Mouse (Mus musculus) kidney, postnatal 0 days (tissue): ENCODE data around the gene Zfp260. TPM values are rescaled to one million over a fixed set of nuclear protein-coding genes. Genes with fewer than 3 reads are reported as not detected.

Source experiments
- ATAC-seq: fragments of 200-750 bp; cut with Nextera tagmentation; replicated peaks from 2 replicates; pipeline ENCODE4 v1.8.0; 2017; ENCODE audit warnings: low read depth, moderate number of reproducible peaks, moderate TSS enrichment, moderate library complexity; ENCODE audit not compliant: low FRiP score
- DNase-seq: peaks from one replicate; pipeline ENCODE4 v3.0.0-alpha.2; 2016; ENCODE audit warnings: low spot score
- H3K27ac ChIP-seq: fragments of 300-500 bp; sonication (generic); 2 replicates; pipeline ENCODE4 v1.5.1; 2014; ENCODE audit warnings: mild to moderate bottlenecking
- H3K27me3 ChIP-seq: fragments of 300-500 bp; sonication (generic); 2 replicates; pipeline ENCODE4 v1.6.1; 2014; ENCODE audit warnings: low read length, mixed read lengths; ENCODE audit not compliant: insufficient read depth
- H3K36me3 ChIP-seq: fragments of 300-500 bp; sonication (generic); 2 replicates; pipeline ENCODE4 v1.6.1; 2014; ENCODE audit warnings: low read length, mixed read lengths; ENCODE audit not compliant: insufficient read depth
- H3K4me1 ChIP-seq: fragments of 300-500 bp; sonication (generic); replicated peaks from 2 replicates; pipeline ENCODE4 v1.6.1; 2014; ENCODE audit warnings: antibody characterized with exemption, low read length, mixed read lengths; ENCODE audit not compliant: insufficient read depth
- H3K4me2 ChIP-seq: fragments of 300-500 bp; sonication (generic); 2 replicates; pipeline ENCODE4 v1.6.1; 2014; ENCODE audit warnings: mild to moderate bottlenecking, low read length, moderate library complexity, mixed read lengths
- H3K4me3 ChIP-seq: fragments of 300-500 bp; sonication (generic); replicated peaks from 2 replicates; pipeline ENCODE4 v1.5.1; 2014; ENCODE audit warnings: low read depth, low read length
- H3K9ac ChIP-seq: fragments of 300-500 bp; sonication (generic); 2 replicates; pipeline ENCODE4 v1.6.1; 2014; ENCODE audit warnings: low read depth, low read length
- H3K9me3 ChIP-seq: fragments of 300-500 bp; sonication (generic); replicated peaks from 2 replicates; pipeline ENCODE4 v1.6.1; 2016; ENCODE audit warnings: low read length, inconsistent platforms, mixed read lengths
- CTCF ChIP-seq: IDR thresholded peaks from 2 replicates; pipeline ENCODE4 v1.5.1; 2016; ENCODE audit warnings: antibody characterized with exemption, low read depth, mild to moderate bottlenecking, moderate library complexity
- WGBS: fragments of 180-500 bp; shearing (Covaris S2); extraction: QIAGEN DNeasy Blood & Tissue Kit; methylation state at CpG from one replicate; pipeline ENCODE4 v1.1.7; 2014; 5-methylcytosine and 5-hydroxymethylcytosine counted together
- polyA plus RNA-seq: library from polyadenylated mRNA; unstranded; fragments of >200 nt; fragmentation: Nextera tagmentation; extraction: Ambion mirVana; gene quantifications from 2 replicates; pipeline ENCODE4 v1.2.1, GENCODE M21; 2015

The Zfp260 gene
- polyA plus RNA-seq, 1 experiment from 2014 or later, result 79.8 TPM

DNA sequence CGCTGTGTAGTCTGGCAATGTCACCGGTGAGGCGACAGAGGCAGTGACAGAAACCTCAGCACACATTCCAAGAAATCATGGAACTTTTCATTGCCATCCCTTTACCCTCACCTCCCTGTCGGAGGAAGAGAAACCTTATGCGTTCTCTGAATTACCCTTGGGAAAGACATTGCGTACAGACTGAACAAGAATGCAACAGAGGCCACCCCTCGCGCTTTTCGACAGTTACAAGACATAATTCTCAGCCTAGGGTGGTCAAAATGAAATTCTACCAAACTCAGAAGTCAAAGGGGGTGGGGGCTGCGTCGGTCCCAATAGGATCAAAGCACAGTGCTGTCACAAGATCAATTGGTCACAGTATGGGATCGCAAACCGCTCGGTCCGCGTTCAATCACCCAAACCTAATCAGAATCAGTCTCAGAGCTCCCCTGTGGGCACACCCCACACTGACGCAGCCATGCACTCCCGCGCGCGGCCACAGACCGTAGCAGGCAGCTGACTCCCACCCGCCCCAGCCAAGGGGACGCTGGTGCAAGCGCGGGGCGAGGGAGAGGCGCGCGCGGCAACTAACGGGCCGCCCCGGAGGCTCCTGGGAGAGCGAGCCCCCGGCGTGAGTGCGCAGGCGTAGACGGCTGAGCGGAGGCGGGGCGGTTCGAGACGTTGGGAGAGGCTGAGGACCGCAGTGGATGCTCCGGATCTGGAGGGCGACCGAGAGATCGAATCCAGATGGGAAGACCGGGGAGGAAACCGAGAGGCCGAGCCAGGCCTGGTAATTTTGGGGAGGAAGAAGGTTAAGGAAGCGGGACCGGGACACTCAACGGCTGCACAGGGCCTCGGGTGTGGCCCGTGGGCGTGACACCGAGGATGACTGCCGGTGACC lies 27.0 kb downstream of the Zfp260 start, which contains the start of gene Zfp382:
Zfp382 (plus strand) TSS at position 635 of the 880 bp plus-strand sequence.
- Histone ChIP-seq H3K36me3 (0 out of 2 replicates have a peak, but pooled peaks cover 4% of the 10 kb centered on the region), H3K4me1 (no peaks in the 10 kb centered on the region), H3K9ac (peak within 1 kb of the TSS; percentile 53), H3K27me3 (no peaks in the 10 kb centered on the region), H3K9me3 (no peaks in the 10 kb centered on the region), H3K4me2 (peak within 1 kb of the TSS; percentile 84), H3K4me3 (peak within 1 kb of the TSS; percentile 64), H3K27ac (peak within 1 kb of the TSS; percentile 21)
- DNase-seq (peak; percentile 95), ATAC-seq (peak; percentile 93)
- TF ChIP-seq CTCF, result no peak
- WGBS, result under 1% methylated on average over 61 of the region's 61 CpGs

DNA sequence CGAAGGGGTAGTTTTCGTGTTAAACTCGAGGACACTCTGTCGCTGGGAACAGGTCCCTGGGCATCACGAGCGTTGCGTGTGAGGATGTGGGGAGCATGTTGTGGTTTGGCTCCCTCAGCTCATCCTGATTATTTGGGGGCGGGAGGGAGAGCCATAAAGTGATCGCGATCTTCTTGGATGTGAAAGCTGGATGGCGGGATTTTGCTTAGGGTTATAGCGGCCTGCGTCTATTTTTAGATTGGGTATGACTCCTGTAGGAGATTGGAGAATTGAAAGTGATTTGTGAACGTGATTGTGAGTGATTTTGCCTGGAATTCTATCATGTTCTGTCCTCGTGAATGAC lies 27.6 kb downstream of the Zfp260 start:
- ATAC-seq, result no peak
- no peaks in the 10 kb centered on the region for H3K27me3 ChIP-seq
- no peaks in the 10 kb centered on the region for H3K4me1 ChIP-seq
- DNase-seq, result peak; percentile 43
- 0 out of 2 replicates have a peak, but pooled peaks cover 4% of the 10 kb centered on the region for H3K36me3 ChIP-seq
- no peaks in the 10 kb centered on the region for H3K9me3 ChIP-seq
- H3K4me3 ChIP-seq, result peak overlapping the region; percentile 64
- H3K9ac ChIP-seq, result peak overlapping the region; percentile 53
- H3K27ac ChIP-seq, result peak overlapping the region; percentile 21; the same call in 1 of the 2 replicates
- peak overlapping the region; percentile 84 for H3K4me2 ChIP-seq
- no peak for TF ChIP-seq CTCF
- WGBS, result 3% methylated on average over 15 of the region's 15 CpGs

DNA sequence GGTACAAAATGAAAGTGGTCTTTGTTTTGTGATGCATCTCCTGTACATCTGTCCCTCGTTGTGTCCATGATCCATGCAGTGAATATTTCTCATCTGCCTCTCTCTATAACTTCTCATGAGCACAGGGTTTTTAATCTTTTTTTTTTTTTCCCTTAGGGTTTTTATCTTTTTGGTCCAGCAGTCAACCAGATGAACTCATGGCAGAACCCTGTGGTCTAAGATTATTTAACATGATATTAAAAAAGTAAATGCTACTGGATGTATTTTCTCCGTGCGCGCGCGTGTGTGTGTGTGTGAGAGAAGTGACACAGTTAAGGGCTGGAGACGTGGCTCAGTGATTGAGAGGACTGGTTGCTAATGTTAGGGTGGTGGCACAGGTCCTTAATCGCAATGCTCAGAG lies 35.3 kb downstream of the Zfp260 start:
- H3K9me3 ChIP-seq, result no peaks in the 10 kb centered on the region
- H3K27me3 ChIP-seq, result no peaks in the 10 kb centered on the region
- ATAC-seq (no peak), DNase-seq (no peak)
- no peak for TF ChIP-seq CTCF
- H3K4me1 ChIP-seq, result no peaks in the 10 kb centered on the region
- H3K4me2 ChIP-seq, result no peak overlapping the region
- no peak overlapping the region for H3K27ac ChIP-seq
- peaks cover 28% of the 10 kb centered on the region for H3K36me3 ChIP-seq
- no peak overlapping the region for H3K9ac ChIP-seq
- H3K4me3 ChIP-seq, result no peak overlapping the region
- WGBS, result 93% methylated on average over 8 of the region's 8 CpGs

GRCm38 (mm10) chr7:30132396-30132795 lies 37.8 kb downstream of the Zfp260 start:
- ATAC-seq, result no peak
- H3K36me3 ChIP-seq, result peaks cover 24% of the 10 kb centered on the region
- no peaks in the 10 kb centered on the region for H3K9me3 ChIP-seq
- H3K4me3 ChIP-seq, result no peak overlapping the region
- TF ChIP-seq CTCF, result no peak
- no peaks in the 10 kb centered on the region for H3K27me3 ChIP-seq
- H3K4me1 ChIP-seq, result no peaks in the 10 kb centered on the region
- 92% methylated on average over 4 of the region's 4 CpGs for WGBS
- no peak overlapping the region for H3K27ac ChIP-seq
- no peak for DNase-seq
- H3K4me2 ChIP-seq, result no peak overlapping the region
- H3K9ac ChIP-seq, result no peak overlapping the region

DNA sequence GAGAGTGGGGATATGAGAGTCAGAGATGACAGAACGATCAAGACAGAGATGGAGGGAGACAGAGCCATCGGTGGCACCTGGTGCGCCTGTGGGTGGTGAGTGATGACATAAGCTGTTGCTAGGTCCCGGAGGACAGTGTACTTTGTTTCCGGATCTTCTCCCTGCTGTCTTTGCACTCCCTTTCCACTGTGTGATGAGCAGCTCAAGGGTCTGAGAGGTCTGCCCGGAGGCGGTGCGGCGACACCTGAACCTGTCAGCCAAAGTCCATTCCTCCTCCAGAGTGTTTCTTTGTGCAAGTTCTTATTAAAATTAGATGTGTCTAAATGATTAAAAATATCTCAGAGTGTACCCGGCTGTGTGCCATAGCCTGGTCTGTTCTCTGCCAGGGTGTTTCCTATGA lies 42.2 kb downstream of the Zfp260 start:
- no peak for TF ChIP-seq CTCF
- Histone ChIP-seq H3K9me3 (no peaks in the 10 kb centered on the region), H3K4me2 (no peak overlapping the region), H3K27ac (no peak overlapping the region), H3K9ac (no peak overlapping the region), H3K27me3 (no peaks in the 10 kb centered on the region), H3K36me3 (peaks cover 14% of the 10 kb centered on the region), H3K4me3 (no peak overlapping the region), H3K4me1 (no peaks in the 10 kb centered on the region)
- ATAC-seq (no peak), DNase-seq (no peak)
- 88% methylated on average over 10 of the region's 10 CpGs for WGBS

DNA sequence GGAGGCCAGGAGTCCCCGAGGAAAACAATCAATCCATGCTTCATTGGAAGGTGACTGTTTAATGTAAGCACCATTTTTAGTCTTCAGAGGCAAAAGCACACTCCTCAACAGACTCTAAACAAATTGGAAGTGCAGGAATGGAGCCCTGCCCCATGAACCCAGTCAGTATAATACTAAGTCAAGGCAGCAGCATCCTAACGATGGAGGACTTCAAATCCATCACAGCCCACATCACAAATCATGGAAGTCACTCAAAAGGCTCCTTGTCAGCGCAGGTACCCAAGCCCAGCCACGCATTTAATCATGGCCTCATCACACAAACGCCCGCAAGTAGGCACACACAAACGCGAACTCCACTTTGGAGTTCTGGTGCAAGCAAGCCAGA lies 48.6 kb downstream of the Zfp260 start:
- H3K9me3 ChIP-seq, result 0 out of 2 replicates have a peak, but pooled peaks cover 6% of the 10 kb centered on the region
- no peak for TF ChIP-seq CTCF
- H3K9ac ChIP-seq, result peak overlapping the region; percentile 55
- H3K4me2 ChIP-seq, result peak overlapping the region; percentile 67
- H3K36me3 ChIP-seq, result no peaks in the 10 kb centered on the region
- H3K27me3 ChIP-seq, result no peaks in the 10 kb centered on the region
- WGBS, result 9% methylated on average over 8 of the region's 8 CpGs
- DNase-seq (no peak), ATAC-seq (no peak)
- H3K4me1 ChIP-seq, result no peaks in the 10 kb centered on the region
- H3K27ac ChIP-seq, result no peak overlapping the region
- H3K4me3 ChIP-seq, result peak overlapping the region; percentile 51
